Mouse (Mus musculus): Measurements from ENCODE around the gene Bpifa3. TPM values are rescaled to one million over a fixed set of nuclear protein-coding genes. Genes with fewer than 3 reads are reported as not detected.
"Not testable (repeated sequence)": the region's sequence is repeated elsewhere in the genome, so short reads cannot be mapped to it uniquely, and the experiment has no call there.

The Bpifa3 gene
- polyA plus RNA-seq, 1 experiment from 2014 or later, result not detected

DNA sequence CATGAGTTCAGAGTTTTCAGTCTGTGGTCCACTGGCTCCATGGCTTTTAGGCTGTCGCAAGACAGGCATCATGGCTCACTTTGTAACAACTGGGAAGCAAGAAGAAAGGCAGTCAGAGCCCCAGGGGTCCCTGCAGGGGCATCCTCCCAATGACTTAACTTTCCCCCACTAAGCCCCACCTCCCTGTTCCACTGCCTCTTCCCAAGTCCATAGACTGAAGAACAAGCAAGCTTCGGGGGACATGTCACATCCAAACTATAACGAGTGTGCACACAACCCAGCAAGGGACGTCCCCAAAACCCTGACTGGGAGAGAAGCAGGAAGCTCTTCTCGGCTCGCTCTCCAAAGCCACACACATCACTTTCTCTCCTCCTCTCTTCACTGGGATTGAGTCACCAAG lies 41.5 kb downstream of the Bpifa3 start:
- ATAC-seq (ENCODE audit: low FRiP score) (no peak), DNase-seq (ENCODE audit: low spot score) (no peak)
- H3K36me3 ChIP-seq (replicated peaks; ENCODE audit: control insufficient read depth, insufficient read depth), result no peaks in the 10 kb centered on the region
- H3K27me3 ChIP-seq (ENCODE audit: control insufficient read depth, insufficient read depth, low read length), result no peaks in the 10 kb centered on the region; the same call in 1 of the 2 replicates
- H3K4me3 ChIP-seq (replicated peaks; ENCODE audit: low read length), result no peak overlapping the region
- H3K4me2 ChIP-seq (replicated peaks), result no peak overlapping the region
- H3K4me1 ChIP-seq (replicated peaks; ENCODE audit: control insufficient read depth, insufficient read depth, low read length), result no peaks in the 10 kb centered on the region
- no peak overlapping the region for H3K9ac ChIP-seq
- no peak overlapping the region for H3K27ac ChIP-seq
- WGBS, result 77% methylated on average over 6 of the region's 6 CpGs
- no peaks in the 10 kb centered on the region for H3K9me3 ChIP-seq (ENCODE audit: control insufficient read depth, low read length)

DNA sequence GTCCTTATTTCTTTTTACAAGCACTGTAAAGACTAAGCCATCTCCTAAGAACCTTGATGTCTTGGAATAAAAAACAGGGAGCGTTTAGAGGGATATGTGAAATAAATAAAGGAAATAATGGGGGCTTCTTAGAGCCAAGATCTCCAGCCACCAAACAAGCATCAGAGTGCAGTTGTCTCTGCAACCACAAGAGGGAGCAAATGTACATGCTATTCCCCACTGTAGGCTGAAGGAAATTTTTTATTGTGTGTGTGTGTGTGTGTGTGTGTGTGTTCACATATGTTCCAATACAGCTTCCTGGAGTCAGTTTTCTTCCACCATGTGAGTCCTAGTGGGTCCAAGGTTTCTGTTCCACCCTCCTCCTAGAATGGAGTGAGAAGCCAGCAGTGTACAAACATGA lies 43.2 kb downstream of the Bpifa3 start:
- no peaks in the 10 kb centered on the region for H3K4me1 ChIP-seq (replicated peaks; ENCODE audit: control insufficient read depth, insufficient read depth, low read length)
- no peaks in the 10 kb centered on the region for H3K9me3 ChIP-seq (ENCODE audit: control insufficient read depth, low read length)
- no peak for ATAC-seq (ENCODE audit: low FRiP score)
- H3K27ac ChIP-seq, result no peak overlapping the region
- peak; percentile 45 for DNase-seq (ENCODE audit: low spot score)
- no peak overlapping the region for H3K9ac ChIP-seq
- no peaks in the 10 kb centered on the region; the same call in 1 of the 2 replicates for H3K27me3 ChIP-seq (ENCODE audit: control insufficient read depth, insufficient read depth, low read length)
- H3K4me2 ChIP-seq (replicated peaks), result no peak overlapping the region
- no peaks in the 10 kb centered on the region for H3K36me3 ChIP-seq (replicated peaks; ENCODE audit: control insufficient read depth, insufficient read depth)
- H3K4me3 ChIP-seq (replicated peaks; ENCODE audit: low read length), result no peak overlapping the region
- WGBS, result 44% methylated on average over 1 of the region's 1 CpGs

DNA sequence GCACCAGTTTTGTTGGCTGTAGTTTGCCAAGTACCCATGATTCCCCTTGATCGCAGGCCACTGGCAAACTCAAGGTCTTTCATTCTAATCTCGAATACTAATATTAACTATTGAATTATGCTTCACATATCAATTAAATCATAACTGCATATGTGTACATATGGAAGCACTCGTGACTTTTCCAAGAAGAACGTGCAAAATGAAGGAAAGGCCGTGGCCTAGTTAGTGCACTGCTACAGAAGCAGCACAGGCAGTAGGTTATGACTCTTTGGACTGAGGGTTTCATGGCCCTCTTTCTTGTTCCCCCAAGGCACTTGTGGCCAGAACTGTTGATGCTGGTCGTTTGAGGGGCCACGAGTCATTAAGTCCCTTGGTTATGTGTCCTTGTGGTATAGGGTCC lies 51.8 kb downstream of the Bpifa3 start:
- not testable (repeated sequence) for H3K9me3 ChIP-seq (ENCODE audit: control insufficient read depth, low read length); ATAC-seq (ENCODE audit: low FRiP score); H3K36me3 ChIP-seq (replicated peaks; ENCODE audit: control insufficient read depth, insufficient read depth); H3K27me3 ChIP-seq (ENCODE audit: control insufficient read depth, insufficient read depth, low read length); H3K4me3 ChIP-seq (replicated peaks; ENCODE audit: low read length); H3K4me1 ChIP-seq (replicated peaks; ENCODE audit: control insufficient read depth, insufficient read depth, low read length); H3K27ac ChIP-seq; H3K4me2 ChIP-seq (replicated peaks); DNase-seq (ENCODE audit: low spot score); H3K9ac ChIP-seq
- WGBS, result 85% methylated on average over 7 of the region's 7 CpGs

DNA sequence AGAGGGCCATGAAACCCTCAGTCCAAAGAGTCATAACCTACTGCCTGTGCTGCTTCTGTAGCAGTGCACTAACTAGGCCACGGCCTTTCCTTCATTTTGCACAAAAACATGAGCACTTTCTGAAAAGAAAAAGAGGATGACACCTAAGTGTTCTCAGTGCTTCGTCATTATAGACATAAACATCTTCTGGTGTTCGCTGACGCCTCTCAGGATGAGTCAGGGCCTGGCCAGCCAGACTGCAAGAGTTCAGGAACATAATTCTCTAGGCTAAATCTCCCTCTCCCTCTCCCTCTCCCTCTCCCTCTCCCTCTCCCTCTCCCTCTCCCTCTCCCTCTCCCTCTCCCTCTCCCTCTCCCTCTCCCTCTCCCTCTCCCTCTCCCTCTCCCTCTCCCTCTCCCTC lies 52.9 kb downstream of the Bpifa3 start:
- not testable (repeated sequence) for H3K27ac ChIP-seq; DNase-seq (ENCODE audit: low spot score); H3K9me3 ChIP-seq (ENCODE audit: control insufficient read depth, low read length); H3K4me1 ChIP-seq (replicated peaks; ENCODE audit: control insufficient read depth, insufficient read depth, low read length); ATAC-seq (ENCODE audit: low FRiP score); H3K4me3 ChIP-seq (replicated peaks; ENCODE audit: low read length); H3K9ac ChIP-seq; H3K36me3 ChIP-seq (replicated peaks; ENCODE audit: control insufficient read depth, insufficient read depth); H3K4me2 ChIP-seq (replicated peaks); H3K27me3 ChIP-seq (ENCODE audit: control insufficient read depth, insufficient read depth, low read length)
- WGBS, result 84% methylated on average over 4 of the region's 4 CpGs

DNA sequence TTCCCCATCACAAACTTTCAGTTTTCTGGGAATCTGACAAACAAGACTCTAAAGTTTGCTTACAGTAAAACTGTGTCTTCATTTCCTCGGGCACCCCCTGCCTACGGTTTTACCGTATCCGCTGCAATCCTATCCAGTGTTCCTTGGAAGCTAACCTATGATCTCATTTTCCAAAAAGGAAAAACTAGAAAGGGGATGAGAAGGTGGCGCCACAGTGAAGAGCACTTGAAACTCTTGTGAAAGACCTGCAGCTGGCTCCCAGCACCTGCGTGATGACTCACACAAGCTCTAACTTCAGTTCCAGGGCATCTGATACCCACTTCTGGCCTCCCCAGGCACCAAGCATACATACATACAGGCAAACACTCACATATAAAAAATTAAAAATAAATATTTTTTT lies 55.2 kb downstream of the Bpifa3 start:
- Histone ChIP-seq H3K9me3 (ENCODE audit: control insufficient read depth, low read length) (no peaks in the 10 kb centered on the region), H3K4me2 (replicated peaks) (no peak overlapping the region), H3K9ac (no peak overlapping the region), H3K36me3 (replicated peaks; ENCODE audit: control insufficient read depth, insufficient read depth) (no peaks in the 10 kb centered on the region), H3K27me3 (ENCODE audit: control insufficient read depth, insufficient read depth, low read length) (no peaks in the 10 kb centered on the region), H3K4me1 (replicated peaks; ENCODE audit: control insufficient read depth, insufficient read depth, low read length) (no peaks in the 10 kb centered on the region), H3K27ac (no peak overlapping the region), H3K4me3 (replicated peaks; ENCODE audit: low read length) (no peak overlapping the region)
- DNase-seq (ENCODE audit: low spot score), result no peak
- 91% methylated on average over 6 of the region's 6 CpGs for WGBS
- ATAC-seq (ENCODE audit: low FRiP score), result no peak

DNA sequence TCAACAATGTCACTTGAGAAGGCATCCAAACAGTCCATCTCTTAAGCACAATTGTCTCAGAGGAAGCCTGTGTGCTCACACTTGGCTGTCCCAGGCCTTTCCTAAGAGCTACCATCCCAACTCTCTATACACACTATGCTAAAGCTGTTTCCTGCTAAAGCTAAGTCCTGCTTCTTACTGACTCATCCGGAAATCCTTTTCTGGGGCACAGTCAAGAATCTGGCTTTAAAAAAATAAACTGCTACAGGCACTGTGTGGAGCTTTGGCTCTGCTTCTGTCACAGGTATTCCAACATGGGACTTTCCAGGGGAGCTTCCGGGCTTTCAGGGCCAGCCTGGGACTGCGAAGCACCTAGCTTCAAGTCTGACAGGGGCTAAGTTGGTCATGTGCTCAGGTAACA lies 55.6 kb downstream of the Bpifa3 start:
- no peak for ATAC-seq (ENCODE audit: low FRiP score)

DNA sequence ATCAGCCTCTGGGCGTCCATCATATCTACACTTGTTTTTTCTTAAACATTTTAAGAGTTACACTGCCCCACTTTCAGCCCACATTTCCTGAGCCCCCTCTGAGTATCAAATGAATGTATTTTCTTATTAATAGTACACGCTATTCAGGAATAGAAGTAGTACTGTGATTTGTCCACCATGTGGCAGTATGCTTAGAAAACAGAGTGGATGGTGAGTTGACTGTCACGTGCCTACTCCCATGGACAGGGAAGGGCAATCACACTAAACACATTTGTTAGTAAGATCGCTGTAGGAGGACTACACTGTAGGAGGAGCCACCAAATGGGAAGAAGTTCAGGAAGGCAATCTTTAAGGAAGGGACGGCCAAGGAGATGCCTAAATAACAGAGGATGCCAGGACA lies 57.3 kb downstream of the Bpifa3 start:
- WGBS, result 46% methylated on average over 5 of the region's 5 CpGs
- Histone ChIP-seq H3K4me1 (replicated peaks; ENCODE audit: control insufficient read depth, insufficient read depth, low read length) (no peaks in the 10 kb centered on the region), H3K36me3 (replicated peaks; ENCODE audit: control insufficient read depth, insufficient read depth) (no peaks in the 10 kb centered on the region), H3K9me3 (ENCODE audit: control insufficient read depth, low read length) (no peaks in the 10 kb centered on the region), H3K4me2 (replicated peaks) (no peak overlapping the region), H3K27ac (no peak overlapping the region), H3K4me3 (replicated peaks; ENCODE audit: low read length) (no peak overlapping the region), H3K27me3 (ENCODE audit: control insufficient read depth, insufficient read depth, low read length) (no peaks in the 10 kb centered on the region), H3K9ac (no peak overlapping the region)
- DNase-seq (ENCODE audit: low spot score) (no peak), ATAC-seq (ENCODE audit: low FRiP score) (no peak)

More for the DNA sequence above, 55.6 kb downstream of the Bpifa3 start:
- no peak overlapping the region for H3K4me2 ChIP-seq (replicated peaks)
- WGBS, result 89% methylated on average over 3 of the region's 3 CpGs
- DNase-seq (ENCODE audit: low spot score), result no peak
- H3K9ac ChIP-seq, result no peak overlapping the region
- H3K27me3 ChIP-seq (ENCODE audit: control insufficient read depth, insufficient read depth, low read length), result no peaks in the 10 kb centered on the region
- no peaks in the 10 kb centered on the region for H3K9me3 ChIP-seq (ENCODE audit: control insufficient read depth, low read length)
- H3K4me3 ChIP-seq (replicated peaks; ENCODE audit: low read length), result no peak overlapping the region
- no peaks in the 10 kb centered on the region for H3K4me1 ChIP-seq (replicated peaks; ENCODE audit: control insufficient read depth, insufficient read depth, low read length)
- H3K27ac ChIP-seq, result no peak overlapping the region
- no peaks in the 10 kb centered on the region for H3K36me3 ChIP-seq (replicated peaks; ENCODE audit: control insufficient read depth, insufficient read depth)

Other genes starting within 250 kb of the Bpifa3 start
- gene Bpifb6, start 229.9 kb upstream of the Bpifa3 start, polyA plus RNA-seq (2014; fragmentation: Nextera tagmentation; extraction: Ambion mirVana), result 0.12 TPM in 1 of 2 replicates, not detected in the other
- gene Bpifb3, start 212.1 kb upstream of the Bpifa3 start, polyA plus RNA-seq (2014; fragmentation: Nextera tagmentation; extraction: Ambion mirVana), result not detected in 2 replicates
- not detected in 2 replicates for gene Bpifb4, start 192.1 kb upstream of the Bpifa3 start, polyA plus RNA-seq (2014; fragmentation: Nextera tagmentation; extraction: Ambion mirVana)
- gene Bpifa6, start 155.4 kb upstream of the Bpifa3 start, polyA plus RNA-seq (2014; fragmentation: Nextera tagmentation; extraction: Ambion mirVana), result not detected in 2 replicates
- not detected in 2 replicates for gene Bpifa2, start 122.1 kb upstream of the Bpifa3 start, polyA plus RNA-seq (2014; fragmentation: Nextera tagmentation; extraction: Ambion mirVana)
- not detected in 2 replicates for gene Bpifa1, start 12.5 kb downstream of the Bpifa3 start, polyA plus RNA-seq (2014; fragmentation: Nextera tagmentation; extraction: Ambion mirVana)
- not detected in 2 replicates for gene Bpifa5, start 32.3 kb downstream of the Bpifa3 start, polyA plus RNA-seq (2014; fragmentation: Nextera tagmentation; extraction: Ambion mirVana)
- 0.20 and 0.27 TPM in 2 replicates for gene Bpifb1, start 60.5 kb downstream of the Bpifa3 start, polyA plus RNA-seq (2014; fragmentation: Nextera tagmentation; extraction: Ambion mirVana)
- gene Bpifb5, start 93.4 kb downstream of the Bpifa3 start, polyA plus RNA-seq (2014; fragmentation: Nextera tagmentation; extraction: Ambion mirVana), result 0.17 and 0.78 TPM in 2 replicates
- not detected in 2 replicates for gene Bpifb9a, start 127.5 kb downstream of the Bpifa3 start, polyA plus RNA-seq (2014; fragmentation: Nextera tagmentation; extraction: Ambion mirVana)
- not detected in 2 replicates for gene Bpifb9b, start 176.9 kb downstream of the Bpifa3 start, polyA plus RNA-seq (2014; fragmentation: Nextera tagmentation; extraction: Ambion mirVana)
- gene Cdk5rap1, start 242.7 kb downstream of the Bpifa3 start, polyA plus RNA-seq (2014; fragmentation: Nextera tagmentation; extraction: Ambion mirVana), result 14.2 and 20.3 TPM in 2 replicates

Data from hindbrain, embryonic 14.5 days (tissue).